Mouse (Mus musculus): ENCODE data around the gene Amd1. TPM values are rescaled to one million over a fixed set of nuclear protein-coding genes. Genes with fewer than 3 reads are reported as not detected.
"Not testable (repeated sequence)": the region's sequence is repeated elsewhere in the genome, so short reads cannot be mapped to it uniquely, and the experiment has no call there.

The Amd1 gene
- polyA plus RNA-seq, 1 experiment from 2014 or later, result 84.4 TPM

- WGBS, result 56% methylated on average over 6 of the region's 6 CpGs
- no peak overlapping the region for H3K9ac ChIP-seq (replicated peaks; ENCODE audit: low read depth, low read length)
- no peaks in the 10 kb centered on the region for H3K9me3 ChIP-seq (ENCODE audit: control insufficient read depth, low read depth, low read length)
- H3K4me1 ChIP-seq (ENCODE audit: control insufficient read depth, insufficient read depth, low read length), result no peaks in the 10 kb centered on the region
- H3K36me3 ChIP-seq (ENCODE audit: control insufficient read depth, insufficient read depth, low read length), result no peaks in the 10 kb centered on the region
- H3K4me2 ChIP-seq (replicated peaks; ENCODE audit: low read depth, low read length), result no peak overlapping the region
- 0 out of 2 replicates have a peak, but pooled peaks have one; percentile 46 for ATAC-seq (ENCODE audit: insufficient number of reproducible peaks, insufficient read depth, low FRiP score, low read depth)
- H3K4me3 ChIP-seq (ENCODE audit: low read depth, low read length), result no peak overlapping the region
- no peaks in the 10 kb centered on the region for H3K27me3 ChIP-seq (ENCODE audit: control insufficient read depth, insufficient read depth, low read length)
- no peak overlapping the region for H3K27ac ChIP-seq (ENCODE audit: low read length)
Observed at GRCm38 (mm10) chr10:40309884-40310635, 8.1 kb upstream of the Amd1 start.

GRCm38 (mm10) chr10:40307826-40308583 lies 6.0 kb upstream of the Amd1 start:
- Histone ChIP-seq H3K9ac (replicated peaks; ENCODE audit: low read depth, low read length) (no peak overlapping the region), H3K4me3 (ENCODE audit: low read depth, low read length) (no peak overlapping the region), H3K4me2 (replicated peaks; ENCODE audit: low read depth, low read length) (no peak overlapping the region), H3K27me3 (ENCODE audit: control insufficient read depth, insufficient read depth, low read length) (no peaks in the 10 kb centered on the region), H3K9me3 (ENCODE audit: control insufficient read depth, low read depth, low read length) (no peaks in the 10 kb centered on the region), H3K4me1 (ENCODE audit: control insufficient read depth, insufficient read depth, low read length) (no peaks in the 10 kb centered on the region), H3K36me3 (ENCODE audit: control insufficient read depth, insufficient read depth, low read length) (no peaks in the 10 kb centered on the region), H3K27ac (ENCODE audit: low read length) (no peak overlapping the region)
- ATAC-seq (ENCODE audit: insufficient number of reproducible peaks, insufficient read depth, low FRiP score, low read depth), result no peak
- WGBS, result 52% methylated on average over 4 of the region's 4 CpGs

DNA sequence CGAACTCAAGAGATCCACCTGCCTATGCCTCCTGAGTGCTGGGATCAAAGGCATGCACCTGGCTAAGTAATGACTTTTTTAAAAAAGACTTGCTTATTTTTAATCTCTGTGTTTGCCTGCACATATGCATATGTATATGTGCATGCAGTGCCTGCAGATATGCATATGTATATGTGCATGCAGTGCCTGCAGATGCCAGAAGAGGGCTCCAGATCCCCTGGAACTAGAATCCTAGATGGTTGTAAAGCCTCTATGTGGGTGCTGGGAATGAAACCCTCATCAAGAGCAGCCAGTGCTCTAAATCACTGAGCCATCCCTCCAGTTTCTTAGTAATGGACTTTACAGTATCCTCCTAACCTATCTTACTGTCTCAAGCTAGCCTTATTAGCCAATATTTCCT lies 4.0 kb upstream of the Amd1 start:
- Histone ChIP-seq H3K4me3 (ENCODE audit: low read depth, low read length) (no peak overlapping the region), H3K36me3 (ENCODE audit: control insufficient read depth, insufficient read depth, low read length) (no peaks in the 10 kb centered on the region), H3K4me1 (ENCODE audit: control insufficient read depth, insufficient read depth, low read length) (no peaks in the 10 kb centered on the region), H3K9ac (replicated peaks; ENCODE audit: low read depth, low read length) (no peak overlapping the region), H3K9me3 (ENCODE audit: control insufficient read depth, low read depth, low read length) (no peaks in the 10 kb centered on the region), H3K27ac (ENCODE audit: low read length) (no peak overlapping the region), H3K27me3 (ENCODE audit: control insufficient read depth, insufficient read depth, low read length) (no peaks in the 10 kb centered on the region), H3K4me2 (replicated peaks; ENCODE audit: low read depth, low read length) (no peak overlapping the region)
- no peak for ATAC-seq (ENCODE audit: insufficient number of reproducible peaks, insufficient read depth, low FRiP score, low read depth)
- WGBS, result 90% methylated on average over 1 of the region's 1 CpGs

DNA sequence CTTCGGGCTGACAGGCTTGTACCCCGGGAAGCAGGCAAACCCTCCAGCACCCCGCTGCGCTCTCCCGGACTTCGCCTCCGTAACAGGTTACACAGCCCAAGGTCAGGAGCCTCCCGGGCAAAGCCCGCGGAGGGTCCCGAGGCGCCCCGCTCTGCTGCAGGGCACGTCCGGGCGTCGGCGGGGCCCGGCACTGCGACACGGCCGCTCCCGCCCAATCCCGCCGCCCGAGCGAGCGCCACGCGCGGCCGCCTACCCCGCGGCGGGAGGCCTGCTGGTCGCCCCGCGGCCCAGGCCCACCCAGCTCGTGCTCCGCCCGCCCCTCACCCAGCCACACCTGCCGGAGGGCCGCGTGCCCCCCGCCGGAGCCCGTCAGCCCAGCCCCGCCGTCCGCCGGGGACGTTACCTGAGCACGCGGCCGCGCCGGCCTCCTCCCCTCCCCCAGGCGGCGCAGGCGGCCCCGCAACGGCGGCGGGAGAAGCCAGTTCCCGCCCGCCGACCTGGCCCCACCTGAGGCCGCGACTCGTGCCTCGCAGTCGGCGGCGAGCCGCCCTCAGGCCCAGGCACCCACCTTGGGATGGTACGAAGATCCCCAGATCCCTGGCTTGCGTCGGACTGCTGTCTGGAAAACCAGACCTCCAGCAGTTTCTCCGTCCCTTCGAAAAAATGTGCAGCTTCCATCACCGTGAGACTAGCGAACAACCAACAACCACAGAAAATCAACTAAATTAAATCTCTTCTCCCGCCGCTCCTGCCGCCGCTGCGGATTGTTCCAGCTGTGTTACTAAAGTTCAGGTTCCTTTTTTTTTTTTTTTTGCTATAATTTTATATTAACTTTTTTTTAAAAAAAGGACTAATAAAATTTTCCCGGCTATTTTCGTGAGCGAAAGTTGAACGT lies 558 bp downstream of the Amd1 start:
- Histone ChIP-seq H3K4me1 (ENCODE audit: control insufficient read depth, insufficient read depth, low read length) (peaks cover 18% of the 10 kb centered on the region; the same call in 1 of the 2 replicates), H3K4me3 (ENCODE audit: low read depth, low read length) (peak overlapping the region; percentile 92), H3K9ac (replicated peaks; ENCODE audit: low read depth, low read length) (peak overlapping the region; percentile 95), H3K27ac (ENCODE audit: low read length) (peak overlapping the region; percentile 95), H3K4me2 (replicated peaks; ENCODE audit: low read depth, low read length) (peak overlapping the region; percentile 62)
- 0% methylated on average over 69 of the region's 91 CpGs for WGBS
- H3K9me3 ChIP-seq (ENCODE audit: control insufficient read depth, low read depth, low read length); H3K36me3 ChIP-seq (ENCODE audit: control insufficient read depth, insufficient read depth, low read length); H3K27me3 ChIP-seq (ENCODE audit: control insufficient read depth, insufficient read depth, low read length): not testable (repeated sequence)
- ATAC-seq (ENCODE audit: insufficient number of reproducible peaks, insufficient read depth, low FRiP score, low read depth), result 0 out of 2 replicates have a peak, but pooled peaks have one; percentile 10

DNA sequence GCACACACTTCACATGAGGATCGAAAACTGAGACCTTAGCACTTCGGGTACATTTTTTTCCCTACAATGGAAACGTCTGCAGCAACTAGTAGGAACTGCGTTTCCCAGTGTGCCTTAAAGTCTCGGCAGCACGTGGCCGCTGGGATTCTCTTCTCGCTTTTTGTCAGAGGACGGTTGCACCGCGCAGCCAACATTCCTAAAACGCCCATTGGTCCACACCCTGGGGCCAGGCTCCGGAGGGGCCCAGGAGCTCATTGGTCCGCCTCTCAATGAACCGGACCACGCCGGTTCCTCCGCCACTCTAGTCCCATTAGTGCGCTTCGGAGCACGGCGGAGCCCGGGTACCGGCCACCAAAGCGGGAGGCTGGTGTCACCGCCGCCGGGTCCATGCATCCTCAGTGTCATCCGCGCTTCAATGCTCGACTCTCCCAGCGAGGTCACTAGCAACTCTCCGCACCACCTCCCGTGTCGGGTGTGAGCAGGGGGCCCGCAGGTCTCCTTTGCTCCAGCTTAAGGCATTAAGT lies 1.3 kb downstream of the Amd1 start:
- ATAC-seq (ENCODE audit: insufficient number of reproducible peaks, insufficient read depth, low FRiP score, low read depth), result peak; percentile 89
- H3K9me3 ChIP-seq (ENCODE audit: control insufficient read depth, low read depth, low read length), result no peaks in the 10 kb centered on the region
- peak overlapping the region; percentile 62 for H3K4me2 ChIP-seq (replicated peaks; ENCODE audit: low read depth, low read length)

DNA sequence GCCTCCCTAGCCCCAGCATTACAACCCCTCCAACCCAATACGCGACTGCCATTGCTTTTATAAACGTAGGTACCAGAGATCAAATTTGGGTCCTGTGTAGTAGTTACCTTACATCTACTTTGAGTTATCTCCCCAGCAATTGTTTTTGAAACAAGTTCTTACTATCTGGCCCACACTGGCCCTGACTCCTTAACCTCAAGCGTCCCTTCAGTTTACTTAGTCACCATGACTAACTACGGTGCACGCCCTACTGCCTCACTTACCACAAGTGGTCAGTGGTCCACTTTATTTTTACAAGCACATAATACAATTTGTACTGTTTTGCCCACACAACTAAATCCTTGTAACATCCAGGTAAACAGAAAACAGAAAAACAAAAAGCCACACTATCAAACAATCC lies 9.3 kb downstream of the Amd1 start:
- Histone ChIP-seq H3K4me2 (replicated peaks; ENCODE audit: low read depth, low read length) (no peak overlapping the region), H3K27ac (ENCODE audit: low read length) (no peak overlapping the region), H3K36me3 (ENCODE audit: control insufficient read depth, insufficient read depth, low read length) (peaks cover 25% of the 10 kb centered on the region), H3K9me3 (ENCODE audit: control insufficient read depth, low read depth, low read length) (no peaks in the 10 kb centered on the region), H3K4me1 (ENCODE audit: control insufficient read depth, insufficient read depth, low read length) (no peaks in the 10 kb centered on the region), H3K27me3 (ENCODE audit: control insufficient read depth, insufficient read depth, low read length) (no peaks in the 10 kb centered on the region), H3K9ac (replicated peaks; ENCODE audit: low read depth, low read length) (no peak overlapping the region), H3K4me3 (ENCODE audit: low read depth, low read length) (no peak overlapping the region)
- WGBS, result 91% methylated on average over 6 of the region's 6 CpGs
- no peak for ATAC-seq (ENCODE audit: insufficient number of reproducible peaks, insufficient read depth, low FRiP score, low read depth)

More for the DNA sequence above, 1.3 kb downstream of the Amd1 start:
- under 1% methylated on average over 36 of the region's 36 CpGs for WGBS
- H3K4me1 ChIP-seq (ENCODE audit: control insufficient read depth, insufficient read depth, low read length), result peaks cover 18% of the 10 kb centered on the region; the same call in 1 of the 2 replicates
- H3K36me3 ChIP-seq (ENCODE audit: control insufficient read depth, insufficient read depth, low read length), result no peaks in the 10 kb centered on the region
- H3K27ac ChIP-seq (ENCODE audit: low read length), result peak overlapping the region; percentile 95
- peak overlapping the region; percentile 92 for H3K4me3 ChIP-seq (ENCODE audit: low read depth, low read length)
- H3K9ac ChIP-seq (replicated peaks; ENCODE audit: low read depth, low read length), result peak overlapping the region; percentile 95
- no peaks in the 10 kb centered on the region for H3K27me3 ChIP-seq (ENCODE audit: control insufficient read depth, insufficient read depth, low read length)

DNA sequence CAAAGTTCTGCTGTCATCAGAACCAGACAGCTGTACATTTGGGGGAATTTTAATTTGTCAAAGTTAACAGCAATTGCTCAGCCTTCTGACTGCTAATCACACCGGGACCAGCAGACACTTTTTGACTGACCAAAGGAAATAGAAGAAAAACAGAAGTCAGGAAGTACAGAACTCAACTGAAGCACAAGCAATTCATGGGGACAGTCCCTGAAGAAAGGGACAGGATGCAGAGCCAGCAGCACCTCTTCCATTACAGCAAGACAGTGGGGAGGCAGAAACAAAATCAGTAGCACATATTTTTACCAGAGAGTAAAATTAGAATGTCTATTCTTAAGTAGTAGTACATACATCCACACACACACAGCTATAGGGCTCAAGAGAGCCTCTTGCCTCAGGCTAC lies 15.2 kb downstream of the Amd1 start:
- Histone ChIP-seq H3K4me2 (replicated peaks; ENCODE audit: low read depth, low read length) (no peak overlapping the region), H3K4me3 (ENCODE audit: low read depth, low read length) (no peak overlapping the region), H3K27ac (ENCODE audit: low read length) (no peak overlapping the region), H3K9me3 (ENCODE audit: control insufficient read depth, low read depth, low read length) (no peaks in the 10 kb centered on the region), H3K36me3 (ENCODE audit: control insufficient read depth, insufficient read depth, low read length) (peaks cover 32% of the 10 kb centered on the region), H3K27me3 (ENCODE audit: control insufficient read depth, insufficient read depth, low read length) (no peaks in the 10 kb centered on the region), H3K9ac (replicated peaks; ENCODE audit: low read depth, low read length) (no peak overlapping the region), H3K4me1 (ENCODE audit: control insufficient read depth, insufficient read depth, low read length) (no peaks in the 10 kb centered on the region)
- no peak for ATAC-seq (ENCODE audit: insufficient number of reproducible peaks, insufficient read depth, low FRiP score, low read depth)
- WGBS, result 85% methylated on average over 1 of the region's 1 CpGs

- Histone ChIP-seq H3K9me3 (ENCODE audit: control insufficient read depth, low read depth, low read length) (no peaks in the 10 kb centered on the region), H3K27me3 (ENCODE audit: control insufficient read depth, insufficient read depth, low read length) (no peaks in the 10 kb centered on the region), H3K27ac (ENCODE audit: low read length) (no peak overlapping the region), H3K36me3 (ENCODE audit: control insufficient read depth, insufficient read depth, low read length) (peaks cover 22% of the 10 kb centered on the region), H3K9ac (replicated peaks; ENCODE audit: low read depth, low read length) (no peak overlapping the region), H3K4me2 (replicated peaks; ENCODE audit: low read depth, low read length) (no peak overlapping the region), H3K4me3 (ENCODE audit: low read depth, low read length) (no peak overlapping the region), H3K4me1 (ENCODE audit: control insufficient read depth, insufficient read depth, low read length) (no peaks in the 10 kb centered on the region)
- WGBS, result 89% methylated on average over 1 of the region's 1 CpGs
- no peak for ATAC-seq (ENCODE audit: insufficient number of reproducible peaks, insufficient read depth, low FRiP score, low read depth)
Observed at GRCm38 (mm10) chr10:40285571-40285970, 16.4 kb downstream of the Amd1 start.

All from stomach, embryonic 14.5 days (tissue).